Mouse (Mus musculus): Measurements from ENCODE around the gene Slc23a4. TPM values are rescaled to one million over a fixed set of nuclear protein-coding genes. Genes with fewer than 3 reads are reported as not detected.
A peak's percentile ranks its signal among the peaks of the same experiment; 100 is the strongest.

Gene Slc23a4
- polyA plus RNA-seq, 1 experiment from 2014 or later, result 0.91 TPM

- Histone ChIP-seq H3K27ac (no peak overlapping the region), H3K27me3 (no peaks in the 10 kb centered on the region), H3K4me1 (0 out of 2 replicates have a peak, but pooled peaks cover 5% of the 10 kb centered on the region), H3K9me3 (no peaks in the 10 kb centered on the region), H3K4me3 (no peak overlapping the region), H3K4me2 (replicated peaks) (no peak overlapping the region), H3K36me3 (no peaks in the 10 kb centered on the region), H3K9ac (no peak overlapping the region)
- 78% methylated on average over 5 of the region's 5 CpGs for WGBS
- ATAC-seq (ENCODE audit: insufficient number of reproducible peaks, insufficient read depth, low FRiP score, low TSS enrichment), result no peak
Measured at GRCm38 (mm10) chr6:34936743-34937142, 51.5 kb downstream of the Slc23a4 start.

- WGBS, result 75% methylated on average over 1 of the region's 1 CpGs
- no peak for ATAC-seq (ENCODE audit: insufficient number of reproducible peaks, insufficient read depth, low FRiP score, low TSS enrichment)
- no peaks in the 10 kb centered on the region for H3K9me3 ChIP-seq
Measured at GRCm38 (mm10) chr6:34932633-34933032, 55.6 kb downstream of the Slc23a4 start.

GRCm38 (mm10) chr6:34927594-34927993 lies 60.6 kb downstream of the Slc23a4 start:
- Histone ChIP-seq H3K4me3 (no peak overlapping the region), H3K4me2 (replicated peaks) (no peak overlapping the region), H3K4me1 (no peaks in the 10 kb centered on the region), H3K9ac (no peak overlapping the region), H3K27ac (no peak overlapping the region), H3K9me3 (no peaks in the 10 kb centered on the region), H3K27me3 (no peaks in the 10 kb centered on the region), H3K36me3 (no peaks in the 10 kb centered on the region)
- no peak for ATAC-seq (ENCODE audit: insufficient number of reproducible peaks, insufficient read depth, low FRiP score, low TSS enrichment)
- 92% methylated on average over 8 of the region's 8 CpGs for WGBS

More at GRCm38 (mm10) chr6:34932633-34933032, 55.6 kb downstream of the Slc23a4 start:
- H3K9ac ChIP-seq, result no peak overlapping the region
- no peak overlapping the region for H3K27ac ChIP-seq
- no peaks in the 10 kb centered on the region for H3K4me1 ChIP-seq
- no peaks in the 10 kb centered on the region for H3K27me3 ChIP-seq
- H3K36me3 ChIP-seq, result no peaks in the 10 kb centered on the region
- no peak overlapping the region for H3K4me2 ChIP-seq (replicated peaks)
- no peak overlapping the region for H3K4me3 ChIP-seq

- WGBS, result 45% methylated on average over 4 of the region's 4 CpGs
- no peaks in the 10 kb centered on the region for H3K36me3 ChIP-seq
- H3K9me3 ChIP-seq, result no peaks in the 10 kb centered on the region
- H3K4me1 ChIP-seq, result no peaks in the 10 kb centered on the region
- no peak overlapping the region for H3K4me2 ChIP-seq (replicated peaks)
- no peak overlapping the region for H3K9ac ChIP-seq
- ATAC-seq (ENCODE audit: insufficient number of reproducible peaks, insufficient read depth, low FRiP score, low TSS enrichment), result no peak
- H3K27me3 ChIP-seq, result no peaks in the 10 kb centered on the region
- no peak overlapping the region for H3K27ac ChIP-seq
- H3K4me3 ChIP-seq, result no peak overlapping the region
Measured at GRCm38 (mm10) chr6:34927156-34927555, 61.0 kb downstream of the Slc23a4 start.

GRCm38 (mm10) chr6:34921941-34922340 lies 66.3 kb downstream of the Slc23a4 start:
- Histone ChIP-seq H3K9me3 (no peaks in the 10 kb centered on the region), H3K27me3 (no peaks in the 10 kb centered on the region), H3K9ac (no peak overlapping the region), H3K36me3 (no peaks in the 10 kb centered on the region), H3K4me3 (no peak overlapping the region), H3K4me2 (replicated peaks) (no peak overlapping the region), H3K27ac (no peak overlapping the region), H3K4me1 (peaks cover 3% of the 10 kb centered on the region)
- 50% methylated on average over 14 of the region's 14 CpGs for WGBS
- no peak for ATAC-seq (ENCODE audit: insufficient number of reproducible peaks, insufficient read depth, low FRiP score, low TSS enrichment)

GRCm38 (mm10) chr6:34920631-34921030 lies 67.6 kb downstream of the Slc23a4 start:
- Histone ChIP-seq H3K27me3 (no peaks in the 10 kb centered on the region), H3K36me3 (no peaks in the 10 kb centered on the region), H3K4me1 (peaks cover 3% of the 10 kb centered on the region), H3K27ac (no peak overlapping the region), H3K4me3 (no peak overlapping the region), H3K9ac (no peak overlapping the region), H3K9me3 (no peaks in the 10 kb centered on the region), H3K4me2 (replicated peaks) (no peak overlapping the region)
- no peak for ATAC-seq (ENCODE audit: insufficient number of reproducible peaks, insufficient read depth, low FRiP score, low TSS enrichment)
- 91% methylated on average over 12 of the region's 12 CpGs for WGBS

- Histone ChIP-seq H3K36me3 (no peaks in the 10 kb centered on the region), H3K4me2 (replicated peaks) (no peak within 1 kb of the TSS), H3K27ac (no peak within 1 kb of the TSS), H3K4me3 (no peak within 1 kb of the TSS), H3K4me1 (peaks cover 3% of the 10 kb centered on the region), H3K9me3 (no peaks in the 10 kb centered on the region), H3K27me3 (no peaks in the 10 kb centered on the region), H3K9ac (no peak within 1 kb of the TSS)
- WGBS, result 40% methylated on average over 10 of the region's 10 CpGs
- ATAC-seq (ENCODE audit: insufficient number of reproducible peaks, insufficient read depth, low FRiP score, low TSS enrichment), result no peak
Measured at GRCm38 (mm10) chr6:34919956-34920355, 68.2 kb downstream of the Slc23a4 start, which contains the start of gene Stra8. Gene Stra8 (plus strand): TSS chr6:34920163.

- H3K9ac ChIP-seq, result no peak overlapping the region
- WGBS, result 56% methylated on average over 7 of the region's 7 CpGs
- H3K4me2 ChIP-seq (replicated peaks), result no peak overlapping the region
- H3K36me3 ChIP-seq, result no peaks in the 10 kb centered on the region
- ATAC-seq (ENCODE audit: insufficient number of reproducible peaks, insufficient read depth, low FRiP score, low TSS enrichment), result no peak
- no peak overlapping the region for H3K4me3 ChIP-seq
- H3K27ac ChIP-seq, result no peak overlapping the region
- peaks cover 3% of the 10 kb centered on the region for H3K4me1 ChIP-seq
- H3K27me3 ChIP-seq, result no peaks in the 10 kb centered on the region
- no peaks in the 10 kb centered on the region for H3K9me3 ChIP-seq
Measured at GRCm38 (mm10) chr6:34919146-34919545, 69.1 kb downstream of the Slc23a4 start.

- no peak for ATAC-seq (ENCODE audit: insufficient number of reproducible peaks, insufficient read depth, low FRiP score, low TSS enrichment)
- WGBS, result 82% methylated on average over 3 of the region's 3 CpGs
Measured at GRCm38 (mm10) chr6:34914462-34914861, 73.7 kb downstream of the Slc23a4 start.

GRCm38 (mm10) chr6:34913341-34914040 lies 74.7 kb downstream of the Slc23a4 start:
- Histone ChIP-seq H3K27me3 (no peaks in the 10 kb centered on the region), H3K4me1 (peaks cover 6% of the 10 kb centered on the region), H3K4me2 (replicated peaks) (no peak overlapping the region), H3K27ac (no peak overlapping the region), H3K4me3 (no peak overlapping the region), H3K9me3 (no peaks in the 10 kb centered on the region), H3K9ac (no peak overlapping the region), H3K36me3 (no peaks in the 10 kb centered on the region)
- WGBS, result 81% methylated on average over 13 of the region's 13 CpGs
- ATAC-seq (ENCODE audit: insufficient number of reproducible peaks, insufficient read depth, low FRiP score, low TSS enrichment), result no peak

More at GRCm38 (mm10) chr6:34914462-34914861, 73.7 kb downstream of the Slc23a4 start:
- H3K4me2 ChIP-seq (replicated peaks), result no peak overlapping the region
- H3K4me1 ChIP-seq, result peaks cover 6% of the 10 kb centered on the region
- no peak overlapping the region for H3K9ac ChIP-seq
- H3K36me3 ChIP-seq, result no peaks in the 10 kb centered on the region
- no peak overlapping the region for H3K27ac ChIP-seq
- no peaks in the 10 kb centered on the region for H3K27me3 ChIP-seq
- H3K4me3 ChIP-seq, result no peak overlapping the region
- no peaks in the 10 kb centered on the region for H3K9me3 ChIP-seq

- WGBS, result under 1% methylated on average over 63 of the region's 64 CpGs
- Histone ChIP-seq H3K9ac (peak within 1 kb of the TSS; percentile 67), H3K4me3 (peak within 1 kb of the TSS; percentile 62), H3K27ac (peak within 1 kb of the TSS; percentile 71), H3K9me3 (no peaks in the 10 kb centered on the region), H3K27me3 (no peaks in the 10 kb centered on the region), H3K4me1 (peaks cover 6% of the 10 kb centered on the region), H3K4me2 (replicated peaks) (peak within 1 kb of the TSS; percentile 71), H3K36me3 (peaks cover 23% of the 10 kb centered on the region)
- peak; percentile 89 for ATAC-seq (ENCODE audit: insufficient number of reproducible peaks, insufficient read depth, low FRiP score, low TSS enrichment)
Measured at GRCm38 (mm10) chr6:34910371-34911219, 77.6 kb downstream of the Slc23a4 start, which contains the start of gene Wdr91. Gene Wdr91 (minus strand): TSS chr6:34910876.

Measured in embryonic facial prominence, embryonic 12.5 days (tissue).